Mouse (Mus musculus) duodenum, adult 2 months (tissue): ENCODE measurements around the gene Col6a6. TPM values are rescaled to one million over a fixed set of nuclear protein-coding genes. Genes with fewer than 3 reads are reported as not detected.

Source experiments
- polyA plus RNA-seq: library from polyadenylated mRNA; depleted of rRNA; stranded (reverse); fragments of >200 nt; gene quantifications from 2 replicates; pipeline ENCODE4 v1.2.3, GENCODE M21; 2012; ENCODE audit warnings: low replicate concordance; rRNA removed

Col6a6 gene
- 0.01 and 0.05 TPM in 2 replicates for polyA plus RNA-seq

GRCm38 (mm10) chr9:105827791-105828385, at the start of gene Col6a6:
Col6a6 (minus strand) TSS chr9:105828160.

GRCm38 (mm10) chr9:105642460-105643371, 185.2 kb downstream of the Col6a6 start, which contains the start of gene Pik3r4:
Pik3r4 (plus strand) TSS chr9:105642978.

Other genes with a start within 250 kb of the Col6a6 start
- 9.7 and 10.5 TPM in 2 replicates for gene Pik3r4, start 185.2 kb downstream of the Col6a6 start, polyA plus RNA-seq
- gene Col6a5, start 132.5 kb upstream of the Col6a6 start, polyA plus RNA-seq = 0.33 and 0.75 TPM in 2 replicates